Mouse (Mus musculus): ENCODE data around the gene Lypd3. TPM values are rescaled to one million over a fixed set of nuclear protein-coding genes. Genes with fewer than 3 reads are reported as not detected.

The Lypd3 gene
- not detected for polyA plus RNA-seq (2012; fragmentation: generic; extraction: Trizol)

DNA sequence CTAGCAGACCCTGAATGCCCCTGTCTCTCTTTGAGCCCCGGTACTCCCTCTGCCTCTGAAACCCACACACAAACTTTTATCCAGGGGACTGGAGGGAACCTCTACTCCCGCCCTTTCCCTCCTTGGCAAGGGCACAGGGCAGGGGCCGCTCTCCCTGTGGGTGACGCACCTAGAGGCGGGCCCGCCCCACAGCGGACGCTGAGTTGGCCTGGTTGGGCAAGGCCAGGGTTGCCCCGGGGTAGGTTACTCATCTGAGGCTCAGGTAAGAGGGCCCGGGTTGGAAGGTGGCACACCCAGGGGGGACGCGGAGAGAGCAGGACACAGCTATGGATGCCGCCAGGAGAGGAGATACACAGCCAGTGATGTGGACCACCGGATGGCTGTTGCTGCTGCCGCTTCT lies at the start of gene Lypd3:
TSS of gene Lypd3 (plus strand) at position 287 of the 400 bp plus-strand sequence.
- Histone ChIP-seq H3K79me2 (ENCODE audit: control insufficient read depth, insufficient read depth) (no peaks in the 10 kb centered on the region), H3K27me3 (ENCODE audit: control insufficient read depth, insufficient read depth, insufficient read length) (peaks cover 29% of the 10 kb centered on the region), H3ac (ENCODE audit: control insufficient read depth, insufficient read length) (no peak within 1 kb of the TSS), H3K4me3 (no peak within 1 kb of the TSS), H3K36me3 (ENCODE audit: control insufficient read depth, insufficient read depth) (no peaks in the 10 kb centered on the region), H3K4me2 (ENCODE audit: low read depth) (no peak within 1 kb of the TSS)
- no peak for TF ChIP-seq TCF3 (IDR thresholded peaks at IDR 0.05; ENCODE audit: insufficient read length, low read depth)
- no peak for TF ChIP-seq USF1 (IDR thresholded peaks at IDR 0.05; ENCODE audit: low read depth)
- no peak for TF ChIP-seq CEBPB (IDR thresholded peaks at IDR 0.05; ENCODE audit: insufficient read depth, poor library complexity, severe bottlenecking)

DNA sequence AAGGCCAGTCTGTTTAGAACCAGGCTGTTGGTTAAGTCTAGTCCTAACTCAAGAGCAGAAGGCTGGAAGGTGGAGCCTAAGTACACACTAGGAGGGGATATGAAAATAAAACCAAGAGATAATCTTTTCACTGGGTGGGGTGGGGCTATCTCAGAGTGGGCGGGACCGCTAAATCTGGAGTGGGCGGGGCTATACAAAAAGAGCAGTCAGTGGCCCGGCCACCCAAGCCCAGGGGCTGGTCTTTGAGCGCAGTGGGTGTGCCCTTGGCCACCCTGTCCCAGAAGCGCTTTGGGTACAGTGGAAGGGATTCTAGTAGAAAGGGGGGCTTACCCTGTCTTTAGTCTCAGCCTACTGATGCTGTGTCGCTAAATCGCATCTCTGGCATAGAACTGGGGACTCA lies 49.5 kb upstream of the Lypd3 start:
- Histone ChIP-seq H3ac (ENCODE audit: control insufficient read depth, insufficient read length) (no peak overlapping the region), H3K4me3 (no peak overlapping the region), H3K4me2 (ENCODE audit: low read depth) (no peak overlapping the region), H3K36me3 (ENCODE audit: control insufficient read depth, insufficient read depth) (no peaks in the 10 kb centered on the region), H3K27me3 (ENCODE audit: control insufficient read depth, insufficient read depth, insufficient read length) (no peaks in the 10 kb centered on the region), H3K79me2 (ENCODE audit: control insufficient read depth, insufficient read depth) (no peaks in the 10 kb centered on the region)
- TF ChIP-seq USF1 (IDR thresholded peaks at IDR 0.05; ENCODE audit: low read depth) (no peak), POLR2AphosphoS2 (IDR thresholded peaks at IDR 0.05; ENCODE audit: insufficient read length, low read depth) (no peak)

DNA sequence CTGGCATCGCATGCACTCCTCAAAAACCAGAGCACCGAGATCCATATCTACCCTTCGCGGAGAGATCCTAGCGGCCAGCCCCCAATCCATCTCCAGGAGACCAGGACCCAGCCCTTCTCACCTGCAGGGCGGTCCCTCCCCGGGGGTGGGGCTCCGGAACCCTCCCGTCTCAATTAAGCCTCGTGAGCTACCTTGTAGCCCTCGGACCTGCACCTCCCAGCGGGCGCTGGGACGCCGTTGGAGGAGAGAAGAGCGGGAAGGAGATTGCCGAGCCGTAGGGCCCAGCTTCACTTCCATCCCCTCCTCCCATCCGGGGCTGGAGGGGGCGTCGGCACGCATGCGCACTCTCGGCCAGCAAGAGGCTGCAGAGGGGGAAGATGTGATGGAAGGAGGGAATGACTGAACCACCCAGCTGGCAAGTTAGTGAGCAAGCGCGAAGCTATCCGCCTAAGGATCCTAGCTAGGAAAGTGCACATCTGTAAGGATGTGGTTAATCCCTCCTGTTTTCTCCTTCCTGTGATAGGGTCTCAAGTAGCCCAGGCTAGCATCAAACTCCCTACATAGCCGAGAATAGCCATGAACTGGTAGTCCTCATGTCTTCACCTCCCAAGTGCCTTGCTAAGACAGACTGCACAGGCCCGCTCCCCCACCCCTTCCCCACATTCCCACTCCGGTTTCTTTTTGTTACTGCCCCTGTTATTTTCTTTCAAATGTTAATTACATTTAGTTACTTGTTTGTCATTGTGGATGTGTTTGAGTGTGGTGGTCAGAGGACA lies 48.8 kb upstream of the Lypd3 start, which contains the start of the genes Ethe1 and Zfp575:
TSS of gene Ethe1 (plus strand) at position 214 of the 776 bp plus-strand sequence.
TSS of gene Zfp575 (minus strand) at position 312 of the 776 bp plus-strand sequence.
- no peak within 1 kb of the TSS for H3K4me3 ChIP-seq
- H3K4me2 ChIP-seq (ENCODE audit: low read depth) = no peak within 1 kb of the TSS
- H3K36me3 ChIP-seq (ENCODE audit: control insufficient read depth, insufficient read depth) = no peaks in the 10 kb centered on the region
- TF ChIP-seq TCF12 (IDR thresholded peaks at IDR 0.05; ENCODE audit: insufficient read depth, poor library complexity, severe bottlenecking) = no peak
- no peaks in the 10 kb centered on the region for H3K79me2 ChIP-seq (ENCODE audit: control insufficient read depth, insufficient read depth)
- no peak within 1 kb of the TSS for H3ac ChIP-seq (ENCODE audit: control insufficient read depth, insufficient read length)
- no peaks in the 10 kb centered on the region for H3K27me3 ChIP-seq (ENCODE audit: control insufficient read depth, insufficient read depth, insufficient read length)

DNA sequence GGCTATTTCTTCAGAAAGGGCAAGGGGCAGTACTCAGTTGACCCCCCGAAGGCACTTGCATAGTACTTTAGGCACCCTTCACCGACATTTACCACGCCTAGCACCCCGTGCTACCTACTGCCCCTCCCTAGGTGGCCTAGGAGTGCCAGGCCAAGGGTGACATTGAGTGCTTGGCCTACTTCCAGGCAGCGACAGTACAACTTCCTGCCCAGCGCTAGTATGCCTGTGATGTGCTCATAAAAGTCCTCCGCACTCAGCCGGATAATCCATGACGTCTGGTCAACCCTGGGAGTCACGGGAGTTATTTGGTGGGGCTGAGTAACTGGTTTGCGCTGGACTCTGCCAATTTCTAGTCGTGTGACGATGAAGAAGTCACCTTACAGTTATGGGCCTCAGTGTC lies 48.0 kb upstream of the Lypd3 start:
- no peak overlapping the region for H3K4me3 ChIP-seq
- no peaks in the 10 kb centered on the region for H3K79me2 ChIP-seq (ENCODE audit: control insufficient read depth, insufficient read depth)
- H3K27me3 ChIP-seq (ENCODE audit: control insufficient read depth, insufficient read depth, insufficient read length) = no peaks in the 10 kb centered on the region
- no peaks in the 10 kb centered on the region for H3K36me3 ChIP-seq (ENCODE audit: control insufficient read depth, insufficient read depth)
- no peak overlapping the region for H3ac ChIP-seq (ENCODE audit: control insufficient read depth, insufficient read length)
- no peak overlapping the region for H3K4me2 ChIP-seq (ENCODE audit: low read depth)
- TF ChIP-seq USF1 (IDR thresholded peaks at IDR 0.05; ENCODE audit: low read depth) = no peak
- TF ChIP-seq E2F4 (IDR thresholded peaks at IDR 0.05; ENCODE audit: insufficient read depth) = no peak
- TF ChIP-seq TCF12 (IDR thresholded peaks at IDR 0.05; ENCODE audit: insufficient read depth, poor library complexity, severe bottlenecking) = no peak
- TF ChIP-seq MYOD1 (IDR thresholded peaks at IDR 0.05; ENCODE audit: control insufficient read depth in 1 of 3, insufficient read length in 2 of 3, low read depth in 2 of 3) = no peak
- TF ChIP-seq POLR2A (IDR thresholded peaks at IDR 0.05; ENCODE audit: insufficient read length, low read depth) = no peak
- TF ChIP-seq REST (IDR thresholded peaks at IDR 0.05; ENCODE audit: insufficient read depth, insufficient read length) = no peak
- TF ChIP-seq SRF (IDR thresholded peaks at IDR 0.05; ENCODE audit: control insufficient read depth, insufficient read length, low read depth) = no peak

DNA sequence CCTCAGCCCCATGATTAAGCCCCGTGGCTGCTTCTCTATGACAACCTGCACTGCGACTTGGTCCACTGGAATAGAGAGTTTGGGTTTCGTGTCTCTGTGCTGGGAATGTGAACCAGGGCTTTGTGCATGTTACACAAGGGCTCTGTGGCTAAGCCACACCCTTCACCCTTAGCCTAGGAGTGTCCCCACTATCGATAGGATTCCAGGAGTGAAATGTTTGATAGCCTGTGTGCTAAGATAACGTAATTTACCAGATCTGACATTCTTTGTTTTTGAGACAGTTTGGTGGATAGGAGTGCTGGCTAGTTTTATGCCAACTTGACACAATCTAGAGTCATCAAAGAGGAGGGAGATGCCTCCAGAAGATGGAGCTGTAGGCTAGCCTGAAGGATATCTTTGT lies 44.6 kb upstream of the Lypd3 start:
- no peaks in the 10 kb centered on the region for H3K36me3 ChIP-seq (ENCODE audit: control insufficient read depth, insufficient read depth)
- no peaks in the 10 kb centered on the region for H3K79me2 ChIP-seq (ENCODE audit: control insufficient read depth, insufficient read depth)
- H3K4me2 ChIP-seq (ENCODE audit: low read depth) = no peak overlapping the region
- no peaks in the 10 kb centered on the region for H3K27me3 ChIP-seq (ENCODE audit: control insufficient read depth, insufficient read depth, insufficient read length)
- H3K4me3 ChIP-seq = no peak overlapping the region
- H3ac ChIP-seq (ENCODE audit: control insufficient read depth, insufficient read length) = no peak overlapping the region
- no peak for TF ChIP-seq USF1 (IDR thresholded peaks at IDR 0.05; ENCODE audit: low read depth)
- TF ChIP-seq CEBPB (IDR thresholded peaks at IDR 0.05; ENCODE audit: insufficient read depth, poor library complexity, severe bottlenecking) = no peak
- no peak for TF ChIP-seq MAX (IDR thresholded peaks at IDR 0.05; ENCODE audit: low read depth)
- no peak for TF ChIP-seq TCF12 (IDR thresholded peaks at IDR 0.05; ENCODE audit: insufficient read depth, poor library complexity, severe bottlenecking)
- no peak for TF ChIP-seq POLR2A (IDR thresholded peaks at IDR 0.05; ENCODE audit: insufficient read length, low read depth)
- TF ChIP-seq TCF3 (IDR thresholded peaks at IDR 0.05; ENCODE audit: insufficient read length, low read depth) = no peak

DNA sequence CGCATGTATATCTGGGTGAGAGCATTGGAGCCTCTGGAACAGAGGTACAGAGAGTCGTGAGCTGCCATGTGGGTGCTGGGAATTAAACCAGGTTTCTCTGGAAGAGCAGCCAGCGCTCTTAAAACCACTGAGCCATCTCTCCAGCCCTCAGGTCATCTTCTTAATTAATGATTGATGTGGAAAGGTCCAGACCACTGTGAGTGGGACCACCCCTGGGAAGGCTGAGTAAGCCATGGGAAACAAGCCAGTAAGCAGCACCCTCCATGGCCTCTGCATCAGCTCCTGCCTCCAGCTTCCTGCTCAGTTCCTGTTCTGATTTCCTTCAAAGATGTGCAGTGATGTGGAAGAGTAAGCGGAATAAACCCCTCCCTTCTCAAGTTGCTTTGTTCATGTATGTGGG lies 44.2 kb upstream of the Lypd3 start:
- Histone ChIP-seq H3K79me2 (ENCODE audit: control insufficient read depth, insufficient read depth) (no peaks in the 10 kb centered on the region), H3K4me3 (no peak overlapping the region), H3K27me3 (ENCODE audit: control insufficient read depth, insufficient read depth, insufficient read length) (no peaks in the 10 kb centered on the region), H3ac (ENCODE audit: control insufficient read depth, insufficient read length) (no peak overlapping the region), H3K4me2 (ENCODE audit: low read depth) (no peak overlapping the region), H3K36me3 (ENCODE audit: control insufficient read depth, insufficient read depth) (no peaks in the 10 kb centered on the region)
- TF ChIP-seq MYOD1 (IDR thresholded peaks at IDR 0.05; ENCODE audit: control insufficient read depth in 1 of 3, insufficient read length in 2 of 3, low read depth in 2 of 3) = no peak
- no peak for TF ChIP-seq POLR2AphosphoS2 (IDR thresholded peaks at IDR 0.05; ENCODE audit: insufficient read length, low read depth)
- no peak for TF ChIP-seq MAX (IDR thresholded peaks at IDR 0.05; ENCODE audit: low read depth)
- no peak for TF ChIP-seq TCF12 (IDR thresholded peaks at IDR 0.05; ENCODE audit: insufficient read depth, poor library complexity, severe bottlenecking)
- TF ChIP-seq POLR2A (IDR thresholded peaks at IDR 0.05; ENCODE audit: insufficient read length, low read depth) = no peak
- TF ChIP-seq MYOG (IDR thresholded peaks at IDR 0.05; ENCODE audit: control insufficient read depth in 1 of 3, insufficient read depth in 1 of 3, insufficient read length in 2 of 3, low read depth in 2 of 3) = no peak
- TF ChIP-seq REST (IDR thresholded peaks at IDR 0.05; ENCODE audit: insufficient read depth, insufficient read length) = no peak
- no peak for TF ChIP-seq TCF3 (IDR thresholded peaks at IDR 0.05; ENCODE audit: insufficient read length, low read depth)
- no peak for TF ChIP-seq USF1 (IDR thresholded peaks at IDR 0.05; ENCODE audit: low read depth)
- TF ChIP-seq CEBPB (IDR thresholded peaks at IDR 0.05; ENCODE audit: insufficient read depth, poor library complexity, severe bottlenecking) = no peak
- no peak for TF ChIP-seq E2F4 (IDR thresholded peaks at IDR 0.05; ENCODE audit: insufficient read depth)
